Mouse (Mus musculus) heart, postnatal 0 days (tissue): ENCODE measurements around the gene Zmym4.

ENCODE experiments used
- CTCF ChIP-seq: IDR thresholded peaks from 2 replicates; pipeline ENCODE4 v1.5.1; 2016; ENCODE audit warnings: antibody characterized with exemption, control low read depth, low read depth
- EP300 ChIP-seq: IDR thresholded peaks from 2 replicates; pipeline ENCODE4 v1.6.1; 2016; ENCODE audit warnings: antibody characterized with exemption, low read depth

GRCm38 (mm10) chr4:126846971-126847370 is 121.0 kb downstream of the Zmym4 start:
- TF ChIP-seq CTCF (no peak), EP300 (no peak)
